Mouse (Mus musculus): ENCODE results near the gene Neurl1a.

Neurl1a gene

DNA sequence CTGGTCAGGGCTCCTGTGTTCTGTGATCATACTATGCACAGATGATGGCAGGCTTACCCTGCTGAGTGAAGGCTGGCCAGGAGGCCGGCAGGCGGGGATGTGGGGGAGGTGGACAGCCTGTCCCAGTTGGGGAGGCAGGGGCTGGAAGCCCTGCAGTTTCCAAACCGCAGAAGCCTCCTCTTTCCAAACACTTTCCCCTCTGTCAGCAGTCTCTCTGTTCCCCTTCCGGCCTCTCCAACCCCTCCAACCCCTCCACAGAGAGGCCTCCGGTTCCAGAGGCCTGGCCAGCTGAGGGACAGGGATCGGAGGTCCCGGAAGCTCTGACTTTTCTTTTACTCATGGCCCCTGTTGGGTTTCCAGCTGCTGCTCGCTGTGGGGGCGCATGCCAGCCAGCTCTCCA is 102.3 kb downstream of the Neurl1a start:
- DNase-seq (ENCODE audit: extremely low spot score, low read depth, low spot score): no peak

DNA sequence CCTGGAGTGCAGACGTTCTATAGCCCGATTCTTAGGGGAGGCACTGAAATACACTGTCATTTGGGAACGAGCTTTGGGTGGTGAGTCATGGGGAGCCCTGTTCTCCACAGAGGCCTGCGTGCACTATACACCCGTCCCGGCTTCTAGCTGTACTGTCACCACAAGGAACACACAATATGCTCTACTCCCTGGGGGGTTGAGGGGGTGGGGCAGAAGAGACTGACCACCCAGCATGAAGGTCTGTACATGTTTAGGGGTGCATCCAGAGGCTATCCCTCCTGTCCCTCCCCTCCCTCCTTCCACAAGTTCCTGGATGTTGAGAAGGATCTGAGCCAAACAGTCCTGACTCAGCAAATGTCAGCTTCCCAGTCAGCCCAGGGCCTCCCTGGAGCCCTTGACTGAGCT is 103.4 kb downstream of the Neurl1a start:
- DNase-seq (ENCODE audit: extremely low spot score, low read depth, low spot score): no peak

DNA sequence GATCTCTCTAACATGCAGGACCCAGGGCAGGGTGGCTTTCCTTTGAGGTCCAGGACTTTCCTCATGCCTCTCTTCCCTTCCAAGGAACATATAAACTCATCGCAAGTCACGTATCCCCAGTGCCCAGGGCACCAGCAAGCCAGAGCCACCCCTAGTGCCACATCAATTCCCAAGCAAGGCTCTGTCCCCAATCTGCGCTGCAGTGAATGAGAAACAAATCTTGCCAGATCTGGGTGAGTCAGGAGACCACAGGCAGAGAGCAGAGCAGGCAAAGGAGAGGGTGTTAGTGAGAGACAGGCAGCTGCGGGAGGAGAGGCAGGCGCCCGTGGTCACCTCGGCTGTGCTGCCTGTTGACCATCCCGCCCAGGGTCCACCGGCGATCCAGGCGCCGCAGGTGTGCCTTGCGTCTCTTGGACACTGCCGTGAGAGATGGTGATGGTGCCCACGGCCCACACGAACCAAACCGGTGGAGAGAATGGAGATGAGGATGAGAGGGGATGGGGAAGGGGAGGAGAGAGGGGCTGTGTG is 104.1 kb downstream of the Neurl1a start:
- no peak for DNase-seq (ENCODE audit: extremely low spot score, low read depth, low spot score)

DNA sequence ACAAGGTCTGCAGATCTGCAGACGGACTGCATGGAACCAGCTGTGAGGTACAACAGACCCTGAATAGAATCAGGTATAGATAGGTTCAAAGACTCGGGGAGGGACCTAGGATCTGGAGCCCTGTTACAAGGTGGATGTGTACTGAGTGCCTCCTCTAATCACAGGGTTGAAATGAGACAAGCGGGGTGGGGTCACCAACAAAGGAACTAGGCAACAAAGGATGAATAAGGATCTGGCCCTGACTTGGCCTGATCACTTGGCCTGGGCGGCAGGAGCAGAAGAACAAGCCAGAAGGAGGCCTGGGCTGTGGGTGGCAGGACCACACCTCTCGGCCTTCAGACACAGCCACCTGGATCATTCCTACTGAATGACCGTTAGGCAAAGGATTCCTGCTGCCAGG is 107.0 kb downstream of the Neurl1a start:
- no peak for DNase-seq (ENCODE audit: extremely low spot score, low read depth, low spot score)

DNA sequence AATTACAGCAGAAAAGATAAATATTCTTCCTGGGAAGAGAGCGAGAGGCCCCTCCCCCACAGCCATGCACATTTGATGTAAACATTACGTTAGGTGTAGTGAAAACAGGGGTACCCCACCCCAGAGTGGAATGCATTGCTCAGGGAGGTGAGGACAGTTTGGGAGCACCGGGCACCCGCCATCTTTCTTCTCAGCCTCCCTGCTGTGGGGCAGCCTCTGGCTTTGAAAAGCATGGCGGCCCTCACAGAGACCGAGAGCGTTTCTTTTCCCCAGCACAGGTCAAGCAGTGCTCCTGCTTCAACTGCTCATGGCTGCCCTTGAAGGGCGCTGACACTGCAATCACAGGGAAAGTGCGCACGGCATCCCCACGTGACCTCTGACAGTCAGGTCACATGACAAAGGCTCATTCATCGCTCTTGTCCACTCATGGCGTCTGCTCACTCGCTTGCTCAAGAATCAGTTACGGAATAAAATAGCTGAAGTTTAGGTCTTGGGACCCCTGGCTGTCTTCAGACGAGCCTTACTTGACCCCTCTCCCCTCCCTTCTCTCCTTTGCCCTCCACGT is 108.3 kb downstream of the Neurl1a start:
- no peak for DNase-seq (ENCODE audit: extremely low spot score, low read depth, low spot score)

DNA sequence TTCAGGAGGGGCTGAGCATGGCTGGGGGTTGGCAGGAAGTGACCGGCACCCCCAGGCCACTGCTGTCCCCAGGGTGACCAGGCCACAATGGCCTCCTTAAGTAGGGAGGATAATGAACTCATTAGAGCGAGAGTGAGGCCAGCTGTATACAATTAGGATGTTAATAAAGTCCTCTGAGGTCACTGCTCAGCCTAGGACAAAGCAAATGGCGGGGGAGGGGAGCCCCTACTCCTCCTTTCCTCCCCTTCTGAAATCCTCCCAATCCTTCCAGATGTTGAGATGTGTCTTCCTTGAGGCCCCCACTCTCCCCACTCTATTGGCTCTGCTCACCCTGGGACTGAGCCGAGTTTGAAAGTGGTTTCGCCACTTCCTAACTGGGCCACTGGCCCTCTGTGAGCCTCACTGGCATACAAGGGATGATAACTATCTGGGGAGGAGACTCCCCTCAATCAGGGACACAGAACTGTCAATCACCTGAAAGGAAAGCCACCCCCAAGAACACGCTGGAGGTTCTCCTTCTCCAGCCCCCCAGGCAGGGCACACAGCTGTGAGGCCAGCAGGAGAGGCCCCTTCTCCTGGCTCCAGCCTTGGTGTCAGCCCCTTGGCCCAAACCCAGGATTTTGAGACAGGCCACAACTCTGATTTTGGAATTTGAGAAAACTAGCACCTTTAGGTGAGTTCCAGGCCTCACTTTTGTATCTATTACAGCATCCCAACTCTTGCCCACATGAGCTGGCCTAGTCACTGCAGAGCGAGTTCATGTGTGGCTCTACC is 112.9 kb downstream of the Neurl1a start:
- no peak for DNase-seq (ENCODE audit: extremely low spot score, low read depth, low spot score)

DNA sequence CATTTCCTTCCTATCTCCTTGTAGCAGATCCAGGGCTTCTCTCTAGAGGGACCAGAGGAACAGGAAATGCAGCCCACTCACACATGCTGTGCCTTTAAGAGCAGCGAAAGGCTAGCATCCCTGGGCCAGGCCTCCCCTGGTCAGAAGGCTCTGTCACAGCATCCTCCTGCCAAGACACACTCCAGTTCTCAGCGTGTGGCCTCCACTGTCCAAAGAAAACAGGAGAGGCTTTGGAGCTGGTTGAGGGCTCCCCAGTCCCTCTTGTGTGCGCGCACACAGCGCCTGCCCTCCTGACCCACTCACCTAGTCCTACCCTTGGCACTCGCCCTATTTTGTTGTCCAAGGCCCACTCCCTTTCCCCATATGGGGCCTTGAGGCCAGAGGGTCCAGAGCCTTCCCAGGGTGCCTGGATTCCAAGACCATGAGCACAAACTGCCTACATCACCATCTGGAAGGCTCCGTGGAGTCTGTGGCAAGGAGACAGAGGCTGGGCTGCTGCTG is 113.9 kb downstream of the Neurl1a start:
- no peak for DNase-seq (ENCODE audit: extremely low spot score, low read depth, low spot score)

DNA sequence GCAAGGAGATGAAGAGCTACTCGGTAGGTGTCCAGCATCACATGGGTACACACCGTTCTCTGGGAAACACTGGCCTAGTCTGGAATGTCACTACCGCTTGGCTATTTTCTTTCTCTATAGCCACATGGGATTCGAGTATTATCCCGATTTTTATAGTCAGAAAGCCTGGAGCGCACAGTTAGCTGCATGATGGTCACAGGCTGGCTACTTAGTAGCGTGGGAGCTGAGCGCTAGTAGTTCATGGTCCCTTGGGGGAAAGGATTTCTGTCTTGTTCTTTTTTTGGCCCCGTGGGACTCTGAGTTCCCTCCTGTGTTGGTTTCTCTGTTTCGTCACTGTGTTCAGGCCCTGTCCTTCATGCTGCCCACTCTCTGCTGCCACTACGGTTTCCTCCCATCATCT is 119.5 kb downstream of the Neurl1a start:
- no peak for DNase-seq (ENCODE audit: extremely low spot score, low read depth, low spot score)

DNA sequence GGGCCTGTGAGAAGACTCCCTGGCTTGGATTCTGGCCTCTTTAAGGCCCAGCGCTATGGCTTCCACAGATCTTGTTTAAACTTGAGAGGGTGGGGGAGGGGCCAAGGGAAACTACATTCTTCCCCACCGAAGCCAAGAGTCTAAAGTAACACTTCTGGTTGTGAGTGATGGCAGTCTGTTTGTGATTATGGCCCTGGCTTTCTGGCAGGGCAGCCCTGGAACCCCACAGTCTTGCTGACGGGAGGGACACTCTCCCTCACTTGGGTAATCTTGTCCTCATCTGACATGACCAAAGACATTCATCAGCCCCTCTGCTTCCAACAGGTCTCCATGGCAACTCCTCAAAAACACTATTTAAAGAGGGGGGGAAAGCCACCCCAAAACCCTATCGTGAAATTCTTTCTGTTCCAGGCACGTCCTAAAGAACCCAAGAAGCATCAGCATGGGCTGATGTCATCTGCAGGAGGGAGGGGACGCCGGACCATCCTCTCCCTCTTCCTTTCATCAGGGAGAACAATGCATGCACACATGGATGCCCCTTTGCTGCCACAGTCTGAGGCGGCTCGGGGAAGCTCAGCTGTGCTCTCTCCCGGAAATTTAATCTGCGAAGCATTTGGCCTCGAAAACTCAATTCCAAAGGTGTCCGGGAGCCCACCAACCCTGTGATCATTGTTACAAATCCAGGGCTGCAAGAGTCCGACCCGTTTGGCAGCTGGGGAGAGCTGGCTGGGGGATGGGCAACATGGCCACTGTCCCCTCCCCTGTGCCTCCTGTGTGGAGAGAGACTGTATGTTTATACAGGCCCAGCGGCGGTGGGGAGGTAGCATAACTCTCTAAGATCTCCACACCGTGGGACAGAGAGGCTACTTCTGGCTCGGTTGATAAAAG is 122.9 kb downstream of the Neurl1a start:
- DNase-seq (ENCODE audit: extremely low spot score, low read depth, low spot score): no peak

DNA sequence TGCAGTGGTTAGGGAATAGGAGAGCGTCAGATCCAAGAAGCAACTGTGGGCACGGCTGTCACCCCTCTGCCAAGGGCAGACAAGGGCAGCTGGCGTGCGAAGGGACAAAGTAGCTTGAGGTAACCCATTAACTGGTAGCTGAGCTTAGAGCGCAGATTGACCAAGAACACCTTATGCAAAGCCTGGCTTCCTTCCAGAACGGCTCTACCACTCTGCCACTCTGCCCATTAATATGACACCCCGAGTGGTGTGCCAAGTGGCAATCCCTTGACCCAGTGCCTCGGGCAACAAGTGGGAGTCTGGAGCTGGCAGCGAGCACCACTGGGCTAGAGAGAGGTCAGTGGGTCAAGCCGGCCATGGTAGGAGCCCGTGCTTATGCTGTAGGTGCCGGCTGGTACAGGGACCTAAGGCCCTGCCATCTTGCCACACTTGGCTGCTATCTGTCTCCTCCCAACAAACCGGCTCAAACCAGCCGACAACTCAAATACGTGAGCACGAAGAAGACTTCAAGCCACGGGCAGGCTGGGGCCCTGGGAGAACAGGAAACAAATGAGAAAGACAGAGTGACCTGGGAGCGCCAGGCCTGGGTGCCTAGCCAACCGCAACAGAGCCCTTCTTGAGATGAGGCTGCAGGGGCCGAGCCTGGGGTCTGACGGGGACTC is 123.7 kb downstream of the Neurl1a start:
- no peak for DNase-seq (ENCODE audit: extremely low spot score, low read depth, low spot score)

DNA sequence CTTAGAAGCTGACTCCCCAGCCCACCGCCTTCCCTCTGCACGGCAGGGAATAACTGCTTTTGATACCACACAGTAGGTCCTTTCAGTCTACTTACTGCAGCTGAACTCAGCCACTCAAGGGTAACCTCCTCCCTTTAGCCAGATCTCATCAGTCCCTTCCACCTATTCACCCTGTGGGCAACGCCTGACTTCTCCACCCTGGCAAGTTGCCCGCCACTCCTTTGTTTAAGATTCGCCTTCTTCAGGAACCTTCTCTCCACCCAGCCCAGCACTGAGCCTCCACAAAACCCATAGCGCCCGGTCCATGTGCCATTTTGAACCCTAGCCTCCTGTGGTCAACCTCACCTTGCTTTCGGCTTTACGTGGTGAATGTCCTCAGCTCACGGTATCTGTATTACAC is 124.5 kb downstream of the Neurl1a start:
- no peak for DNase-seq (ENCODE audit: extremely low spot score, low read depth, low spot score)

DNA sequence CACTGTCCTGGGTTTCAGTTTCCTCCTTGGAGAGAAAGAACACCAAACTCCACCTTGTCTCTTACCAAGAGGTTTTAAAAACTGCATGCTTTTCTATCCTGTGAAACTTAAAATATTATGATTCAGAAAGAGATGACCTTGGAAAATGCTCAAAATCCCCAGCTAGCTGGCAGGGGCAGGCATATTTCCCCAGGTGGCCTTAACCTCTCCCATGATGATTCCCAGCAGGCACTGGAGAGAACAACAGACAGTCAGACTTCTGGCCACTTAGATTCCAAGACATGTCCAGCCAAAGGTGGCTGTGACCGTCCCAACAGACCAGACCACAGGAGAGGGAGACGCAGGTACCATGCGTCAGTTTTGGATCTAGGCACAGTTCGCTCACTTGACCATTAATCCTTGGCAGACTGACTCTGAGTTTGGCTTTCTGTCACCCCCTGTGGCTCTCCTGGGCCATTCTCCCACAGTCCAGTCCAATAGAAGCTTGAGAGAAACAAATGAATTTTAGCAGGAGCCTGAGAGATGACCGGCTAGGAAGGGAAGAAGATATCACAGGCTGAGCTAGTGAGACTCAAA is 125.6 kb downstream of the Neurl1a start:
- no peak for DNase-seq (ENCODE audit: extremely low spot score, low read depth, low spot score)

DNA sequence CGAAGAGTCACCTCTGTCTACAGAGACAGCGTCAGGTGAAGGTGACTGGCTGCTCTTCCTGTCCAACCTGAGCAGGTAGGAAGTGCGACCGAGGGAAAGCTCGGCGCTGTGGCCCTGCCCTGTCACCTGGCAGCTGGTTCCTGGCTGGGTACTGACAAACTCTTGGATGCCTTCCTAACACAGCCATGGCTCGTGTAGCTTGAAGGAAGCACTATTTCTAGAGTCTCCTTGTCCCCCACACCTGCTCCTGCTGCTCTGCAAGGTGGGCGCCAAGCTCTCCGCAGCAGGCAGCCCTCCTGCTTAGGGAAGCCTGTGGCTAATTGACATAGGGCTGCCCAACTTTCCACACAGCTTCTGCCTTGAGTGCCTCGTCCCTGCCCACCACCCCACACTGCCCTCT is 126.8 kb downstream of the Neurl1a start:
- no peak for DNase-seq (ENCODE audit: extremely low spot score, low read depth, low spot score)

DNA sequence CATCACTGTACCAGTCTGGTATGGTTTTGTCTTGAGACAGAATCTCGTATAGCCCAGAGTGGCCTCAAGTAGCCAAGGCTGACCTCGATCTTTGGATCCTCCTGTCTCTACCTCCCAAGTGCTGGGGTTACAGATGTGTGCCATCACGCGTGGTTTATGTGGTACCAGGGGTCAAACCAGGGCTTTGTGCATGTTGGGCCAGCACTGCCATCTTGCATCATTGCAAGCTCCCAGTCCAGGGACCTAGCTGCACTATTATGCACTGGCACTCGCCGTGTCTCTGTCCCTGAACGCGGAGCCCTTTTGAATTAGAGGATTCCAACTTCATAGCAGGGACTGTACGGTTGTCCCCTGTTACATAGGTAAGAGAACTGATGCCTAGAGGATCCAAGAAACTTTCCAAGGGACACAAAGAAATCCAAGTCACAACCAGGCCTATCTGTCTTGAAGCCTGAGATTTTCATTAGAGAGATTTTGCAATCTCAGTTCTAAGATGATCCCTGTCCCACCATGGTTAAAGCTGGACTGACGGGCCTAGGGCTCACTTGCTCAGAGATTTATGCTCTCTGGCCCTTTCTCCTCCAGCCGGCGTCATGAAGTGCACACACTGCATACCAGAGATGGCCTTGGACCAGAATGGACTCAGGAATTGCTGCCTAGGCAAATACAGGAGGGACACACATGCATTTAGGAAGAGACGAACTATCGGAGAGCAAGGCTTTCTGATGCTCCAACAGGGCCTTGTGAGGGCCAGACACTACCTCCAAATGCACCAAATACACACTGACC is 127.7 kb downstream of the Neurl1a start:
- no peak for DNase-seq (ENCODE audit: extremely low spot score, low read depth, low spot score)

DNA sequence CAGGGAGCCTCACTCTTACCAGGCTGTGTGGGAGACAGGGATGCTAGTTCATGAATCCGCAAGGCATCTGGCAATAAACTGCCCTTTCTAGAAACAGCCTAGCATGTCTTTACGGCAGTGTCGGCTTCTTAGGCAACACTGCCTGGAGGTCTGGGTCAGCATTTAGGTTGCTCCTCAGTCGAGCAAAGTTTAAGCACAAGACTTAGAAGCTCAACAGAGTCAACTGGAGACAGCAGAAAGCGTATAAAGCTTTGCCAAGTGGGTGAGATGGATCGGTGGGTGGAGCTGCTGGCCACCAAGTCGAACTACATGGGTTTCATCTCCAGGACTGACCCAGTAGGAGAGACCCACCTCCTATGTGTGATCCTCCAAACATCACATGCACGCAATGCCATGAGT is 128.3 kb downstream of the Neurl1a start:
- no peak for DNase-seq (ENCODE audit: extremely low spot score, low read depth, low spot score)
